Mouse (Mus musculus): ENCODE measurements around the gene Tnni2. TPM values are rescaled to one million over a fixed set of nuclear protein-coding genes. Genes with fewer than 3 reads are reported as not detected.

The Tnni2 gene
- total RNA-seq, 1 experiment from 2014 or later: 8.2 TPM

GRCm38 (mm10) chr7:142419887-142420286 lies 21.7 kb upstream of the Tnni2 start:
- ATAC-seq (replicated peaks in 1 of 2; ENCODE audit: insufficient read depth in 1 of 2, low FRiP score in 2 of 2, low TSS enrichment in 1 of 2, low read depth in 1 of 2, poor library complexity in 2 of 2, severe bottlenecking in 2 of 2): peak in 1 of 2 experiments; percentile 21; a peak in 1 of 4 replicates

GRCm38 (mm10) chr7:142421826-142422225 lies 19.8 kb upstream of the Tnni2 start:
- ATAC-seq (replicated peaks in 1 of 2; ENCODE audit: insufficient read depth in 1 of 2, low FRiP score in 2 of 2, low TSS enrichment in 1 of 2, low read depth in 1 of 2, poor library complexity in 2 of 2, severe bottlenecking in 2 of 2): no peak

- no peak for ATAC-seq (replicated peaks in 1 of 2; ENCODE audit: insufficient read depth in 1 of 2, low FRiP score in 2 of 2, low TSS enrichment in 1 of 2, low read depth in 1 of 2, poor library complexity in 2 of 2, severe bottlenecking in 2 of 2)
Observed at GRCm38 (mm10) chr7:142425641-142426213, 15.9 kb upstream of the Tnni2 start.

- peak; percentile 40 to 48; a peak in 3 of 4 replicates for ATAC-seq (replicated peaks in 1 of 2; ENCODE audit: insufficient read depth in 1 of 2, low FRiP score in 2 of 2, low TSS enrichment in 1 of 2, low read depth in 1 of 2, poor library complexity in 2 of 2, severe bottlenecking in 2 of 2)
Observed at GRCm38 (mm10) chr7:142428213-142428612, 13.4 kb upstream of the Tnni2 start.

GRCm38 (mm10) chr7:142430160-142430678 lies 11.4 kb upstream of the Tnni2 start:
- peak; percentile 15 to 44; a peak in 3 of 4 replicates for ATAC-seq (replicated peaks in 1 of 2; ENCODE audit: insufficient read depth in 1 of 2, low FRiP score in 2 of 2, low TSS enrichment in 1 of 2, low read depth in 1 of 2, poor library complexity in 2 of 2, severe bottlenecking in 2 of 2)

- ATAC-seq (replicated peaks in 1 of 2; ENCODE audit: insufficient read depth in 1 of 2, low FRiP score in 2 of 2, low TSS enrichment in 1 of 2, low read depth in 1 of 2, poor library complexity in 2 of 2, severe bottlenecking in 2 of 2): no peak
Observed at GRCm38 (mm10) chr7:142431106-142431505, 10.5 kb upstream of the Tnni2 start.

GRCm38 (mm10) chr7:142433623-142434022 lies 8.0 kb upstream of the Tnni2 start:
- no peak for ATAC-seq (replicated peaks in 1 of 2; ENCODE audit: insufficient read depth in 1 of 2, low FRiP score in 2 of 2, low TSS enrichment in 1 of 2, low read depth in 1 of 2, poor library complexity in 2 of 2, severe bottlenecking in 2 of 2)

- ATAC-seq (replicated peaks in 1 of 2; ENCODE audit: insufficient read depth in 1 of 2, low FRiP score in 2 of 2, low TSS enrichment in 1 of 2, low read depth in 1 of 2, poor library complexity in 2 of 2, severe bottlenecking in 2 of 2): no peak
Observed at GRCm38 (mm10) chr7:142434137-142434865, 7.3 kb upstream of the Tnni2 start, which contains the start of gene Syt8. TSS of gene Syt8 (plus strand) at chr7:142434850.

GRCm38 (mm10) chr7:142435524-142435923 lies 6.1 kb upstream of the Tnni2 start:
- ATAC-seq (replicated peaks in 1 of 2; ENCODE audit: insufficient read depth in 1 of 2, low FRiP score in 2 of 2, low TSS enrichment in 1 of 2, low read depth in 1 of 2, poor library complexity in 2 of 2, severe bottlenecking in 2 of 2): peak; percentile 58 to 71; a peak in 1 of 4 replicates

GRCm38 (mm10) chr7:142437324-142437723 lies 4.3 kb upstream of the Tnni2 start:
- ATAC-seq (replicated peaks in 1 of 2; ENCODE audit: insufficient read depth in 1 of 2, low FRiP score in 2 of 2, low TSS enrichment in 1 of 2, low read depth in 1 of 2, poor library complexity in 2 of 2, severe bottlenecking in 2 of 2): no peak

GRCm38 (mm10) chr7:142439966-142440365 lies 1.6 kb upstream of the Tnni2 start:
- no peak for ATAC-seq (replicated peaks in 1 of 2; ENCODE audit: insufficient read depth in 1 of 2, low FRiP score in 2 of 2, low TSS enrichment in 1 of 2, low read depth in 1 of 2, poor library complexity in 2 of 2, severe bottlenecking in 2 of 2)

- no peak for ATAC-seq (replicated peaks in 1 of 2; ENCODE audit: insufficient read depth in 1 of 2, low FRiP score in 2 of 2, low TSS enrichment in 1 of 2, low read depth in 1 of 2, poor library complexity in 2 of 2, severe bottlenecking in 2 of 2)
Observed at GRCm38 (mm10) chr7:142440657-142441114, 922 bp upstream of the Tnni2 start.

GRCm38 (mm10) chr7:142442081-142442907 lies 686 bp downstream of the Tnni2 start:
- ATAC-seq (replicated peaks in 1 of 2; ENCODE audit: insufficient read depth in 1 of 2, low FRiP score in 2 of 2, low TSS enrichment in 1 of 2, low read depth in 1 of 2, poor library complexity in 2 of 2, severe bottlenecking in 2 of 2): peak; percentile 80 to 85

GRCm38 (mm10) chr7:142442908-142443420 lies 1.4 kb downstream of the Tnni2 start:
- no peak for ATAC-seq (replicated peaks in 1 of 2; ENCODE audit: insufficient read depth in 1 of 2, low FRiP score in 2 of 2, low TSS enrichment in 1 of 2, low read depth in 1 of 2, poor library complexity in 2 of 2, severe bottlenecking in 2 of 2)

- no peak for ATAC-seq (replicated peaks in 1 of 2; ENCODE audit: insufficient read depth in 1 of 2, low FRiP score in 2 of 2, low TSS enrichment in 1 of 2, low read depth in 1 of 2, poor library complexity in 2 of 2, severe bottlenecking in 2 of 2)
Observed at GRCm38 (mm10) chr7:142443474-142443873, 1.9 kb downstream of the Tnni2 start.

GRCm38 (mm10) chr7:142444171-142444570 lies 2.6 kb downstream of the Tnni2 start:
- no peak for ATAC-seq (replicated peaks in 1 of 2; ENCODE audit: insufficient read depth in 1 of 2, low FRiP score in 2 of 2, low TSS enrichment in 1 of 2, low read depth in 1 of 2, poor library complexity in 2 of 2, severe bottlenecking in 2 of 2)

GRCm38 (mm10) chr7:142445324-142445723 lies 3.7 kb downstream of the Tnni2 start:
- no peak for ATAC-seq (replicated peaks in 1 of 2; ENCODE audit: insufficient read depth in 1 of 2, low FRiP score in 2 of 2, low TSS enrichment in 1 of 2, low read depth in 1 of 2, poor library complexity in 2 of 2, severe bottlenecking in 2 of 2)
